Mouse (Mus musculus) hindbrain, embryonic 11.5 days (tissue): ENCODE measurements around the gene Lrp10. TPM values are rescaled to one million over a fixed set of nuclear protein-coding genes. Genes with fewer than 3 reads are reported as not detected.

Experiments used
- ATAC-seq: fragments of 200-750 bp; cut with Nextera tagmentation; 2 replicates; pipeline ENCODE4 v1.8.0; 2017; ENCODE audit warnings: mild to moderate bottlenecking, moderate TSS enrichment, moderate library complexity; ENCODE audit not compliant: low FRiP score
- DNase-seq: peaks from one replicate; pipeline ENCODE4 v3.0.0-alpha.2; 2015; ENCODE audit warnings: low spot score
- H3K27ac ChIP-seq: fragments of 300-500 bp; sonication (generic); 2 replicates; pipeline ENCODE4 v1.5.1; 2014; ENCODE audit warnings: mild to moderate bottlenecking, low read depth, low read length
- H3K27me3 ChIP-seq: fragments of 300-500 bp; sonication (generic); 2 replicates; pipeline ENCODE4 v1.6.1; 2014; ENCODE audit warnings: mild to moderate bottlenecking, low read length, moderate library complexity, mixed read lengths; ENCODE audit not compliant: control insufficient read depth, insufficient read depth
- H3K36me3 ChIP-seq: fragments of 300-500 bp; sonication (generic); 2 replicates; pipeline ENCODE4 v1.6.1; 2014; ENCODE audit warnings: mild to moderate bottlenecking, low read length, moderate library complexity, mixed read lengths; ENCODE audit not compliant: control insufficient read depth, insufficient read depth
- H3K4me1 ChIP-seq: fragments of 300-500 bp; sonication (generic); replicated peaks from 2 replicates; pipeline ENCODE4 v1.6.1; 2014; ENCODE audit warnings: low read length, mixed read lengths; ENCODE audit not compliant: control insufficient read depth, insufficient read depth
- H3K4me2 ChIP-seq: fragments of 300-500 bp; sonication (generic); replicated peaks from 2 replicates; pipeline ENCODE4 v1.6.1; 2014; ENCODE audit warnings: mild to moderate bottlenecking, low read depth, low read length
- H3K4me3 ChIP-seq: fragments of 300-500 bp; sonication (generic); 2 replicates; pipeline ENCODE4 v1.5.1; 2014; ENCODE audit warnings: low read depth, low read length
- H3K9ac ChIP-seq: fragments of 300-500 bp; sonication (generic); 2 replicates; pipeline ENCODE4 v1.6.1; 2014; ENCODE audit warnings: low read depth, low read length
- H3K9me3 ChIP-seq: fragments of 300-500 bp; sonication (generic); 2 replicates; pipeline ENCODE4 v1.6.1; 2016; ENCODE audit warnings: low read length; ENCODE audit not compliant: control insufficient read depth
- WGBS: fragments of 180-500 bp; shearing (Covaris S2); extraction: QIAGEN DNeasy Blood & Tissue Kit; methylation state at CpG from one replicate; pipeline ENCODE4 v1.1.7; 2014; 5-methylcytosine and 5-hydroxymethylcytosine counted together
- polyA plus RNA-seq: library from polyadenylated mRNA; unstranded; fragments of >200 nt; fragmentation: Nextera tagmentation; extraction: Ambion mirVana; gene quantifications from 2 replicates; pipeline ENCODE4 v1.2.1, GENCODE M21; 2014

The Lrp10 gene
- polyA plus RNA-seq, 1 experiment from 2014 or later = 19.9 TPM

DNA sequence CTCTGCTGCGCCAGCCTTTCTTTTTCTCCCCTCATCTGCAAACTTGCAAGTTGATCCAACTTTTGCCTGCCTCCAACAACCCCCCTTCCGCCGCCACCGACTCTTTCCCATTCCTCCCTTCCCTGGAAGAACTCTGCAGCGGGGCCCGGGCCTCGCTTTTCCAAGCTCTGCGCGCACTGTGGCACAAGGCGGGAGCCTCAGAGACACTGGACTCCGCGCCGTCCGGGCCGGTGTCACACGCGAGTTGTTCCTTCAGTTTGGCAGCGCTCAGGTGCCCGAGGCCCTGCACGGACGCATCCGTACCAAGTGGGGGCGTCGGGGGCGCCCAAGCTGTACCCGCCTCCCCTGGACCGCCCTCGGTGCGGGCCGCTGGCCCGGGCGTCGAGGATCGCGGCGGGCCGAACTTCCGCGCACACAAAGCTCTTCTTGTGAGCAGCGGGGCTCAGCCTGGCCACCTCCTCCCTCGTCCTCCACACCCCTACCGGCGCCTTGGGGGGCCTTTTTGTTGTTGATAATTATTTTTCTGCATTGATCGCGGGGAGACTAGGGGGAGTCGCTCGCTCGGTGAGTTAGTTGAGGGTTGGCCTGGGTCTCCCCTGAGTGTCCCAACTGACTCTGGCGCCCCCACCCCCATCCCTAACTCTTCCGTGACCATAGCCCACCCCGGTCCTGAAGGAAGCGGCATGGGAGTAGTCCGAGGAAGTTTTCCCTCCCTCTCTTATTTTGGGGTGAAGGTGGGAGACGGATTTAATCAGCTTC, 31.7 kb upstream of the Lrp10 start:
- Histone ChIP-seq H3K36me3 (no peaks in the 10 kb centered on the region; the same call in 1 of the 2 replicates), H3K9ac (peak overlapping the region; percentile 93), H3K27me3 (no peaks in the 10 kb centered on the region), H3K4me2 (peak overlapping the region; percentile 74), H3K4me3 (peak overlapping the region; percentile 65), H3K4me1 (peaks cover 10% of the 10 kb centered on the region; the same call in 1 of the 2 replicates), H3K9me3 (no peaks in the 10 kb centered on the region), H3K27ac (peak overlapping the region; percentile 86)
- ATAC-seq = peak; percentile 33
- peak; percentile 70 for DNase-seq
- WGBS = 3% methylated on average over 53 of the region's 54 CpGs

GRCm38 (mm10) chr14:54432837-54433830, 30.8 kb upstream of the Lrp10 start:
- Histone ChIP-seq H3K36me3 (no peaks in the 10 kb centered on the region; the same call in 1 of the 2 replicates), H3K4me1 (peaks cover 10% of the 10 kb centered on the region; the same call in 1 of the 2 replicates), H3K4me2 (peak overlapping the region; percentile 74), H3K4me3 (peak overlapping the region; percentile 65), H3K27me3 (no peaks in the 10 kb centered on the region), H3K9ac (peak overlapping the region; percentile 93), H3K27ac (peak overlapping the region; percentile 86; the same call in 1 of the 2 replicates), H3K9me3 (no peaks in the 10 kb centered on the region)
- peak; percentile 39 for DNase-seq
- ATAC-seq = peak; percentile 29; the same call in 1 of the 2 replicates
- WGBS = 43% methylated on average over 17 of the region's 17 CpGs

DNA sequence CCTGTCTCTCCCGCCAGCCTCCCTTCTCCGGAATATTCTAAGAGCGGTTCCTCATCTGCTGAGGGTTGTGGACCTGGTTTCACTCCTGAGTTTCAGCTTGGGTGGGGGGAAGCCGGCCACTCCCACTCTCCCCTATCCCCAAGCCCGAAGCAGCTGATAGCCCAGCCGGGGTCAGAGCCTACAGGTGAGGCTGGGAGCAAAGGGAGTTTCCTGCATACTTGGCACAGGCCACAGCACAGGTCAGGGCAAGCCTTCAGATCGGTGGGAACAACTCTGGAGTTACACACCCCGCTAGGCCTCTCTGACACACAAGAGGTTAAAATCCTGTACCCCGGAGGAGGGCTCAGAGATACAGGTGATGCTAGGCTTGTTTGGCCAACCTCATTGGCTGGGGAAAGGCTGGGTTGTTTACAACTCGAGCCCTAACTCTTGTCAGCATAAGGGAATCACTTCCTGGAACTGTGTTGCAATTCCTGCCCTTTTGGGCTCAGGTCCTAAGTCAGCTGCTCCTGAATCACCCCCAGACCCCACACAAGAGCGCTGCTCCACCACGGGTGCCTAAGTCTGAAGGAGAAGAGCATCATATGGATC, 29.9 kb upstream of the Lrp10 start:
- H3K4me3 ChIP-seq = peak overlapping the region; percentile 65

GRCm38 (mm10) chr14:54435194-54435918, 28.6 kb upstream of the Lrp10 start:
- no peak overlapping the region for H3K4me2 ChIP-seq
- no peak for DNase-seq
- H3K27ac ChIP-seq = no peak overlapping the region
- H3K36me3 ChIP-seq = no peaks in the 10 kb centered on the region; the same call in 1 of the 2 replicates
- peaks cover 8% of the 10 kb centered on the region; the same call in 1 of the 2 replicates for H3K4me1 ChIP-seq
- no peaks in the 10 kb centered on the region for H3K27me3 ChIP-seq
- H3K4me3 ChIP-seq = no peak overlapping the region
- H3K9ac ChIP-seq = no peak overlapping the region
- WGBS = 92% methylated on average over 11 of the region's 11 CpGs
- H3K9me3 ChIP-seq = no peaks in the 10 kb centered on the region
- no peak for ATAC-seq

More for the DNA sequence above, 29.9 kb upstream of the Lrp10 start:
- H3K4me2 ChIP-seq = peak overlapping the region; percentile 74; the same call in 1 of the 2 replicates
- H3K4me1 ChIP-seq = peaks cover 10% of the 10 kb centered on the region; the same call in 1 of the 2 replicates
- 69% methylated on average over 12 of the region's 12 CpGs for WGBS
- H3K9me3 ChIP-seq = no peaks in the 10 kb centered on the region
- no peak overlapping the region for H3K27ac ChIP-seq
- H3K9ac ChIP-seq = no peak overlapping the region
- no peaks in the 10 kb centered on the region for H3K27me3 ChIP-seq
- H3K36me3 ChIP-seq = no peaks in the 10 kb centered on the region; the same call in 1 of the 2 replicates
- no peak for DNase-seq
- no peak for ATAC-seq

- Histone ChIP-seq H3K4me1 (no peaks in the 10 kb centered on the region), H3K27me3 (no peaks in the 10 kb centered on the region), H3K4me2 (no peak overlapping the region), H3K27ac (no peak overlapping the region), H3K36me3 (no peaks in the 10 kb centered on the region; the same call in 1 of the 2 replicates), H3K9ac (no peak overlapping the region), H3K4me3 (no peak overlapping the region), H3K9me3 (no peaks in the 10 kb centered on the region)
- WGBS = 84% methylated on average over 12 of the region's 12 CpGs
- DNase-seq (no peak), ATAC-seq (no peak)
These were observed 24.8 kb upstream of the Lrp10 start for GRCm38 (mm10) chr14:54439155-54439554.

DNA sequence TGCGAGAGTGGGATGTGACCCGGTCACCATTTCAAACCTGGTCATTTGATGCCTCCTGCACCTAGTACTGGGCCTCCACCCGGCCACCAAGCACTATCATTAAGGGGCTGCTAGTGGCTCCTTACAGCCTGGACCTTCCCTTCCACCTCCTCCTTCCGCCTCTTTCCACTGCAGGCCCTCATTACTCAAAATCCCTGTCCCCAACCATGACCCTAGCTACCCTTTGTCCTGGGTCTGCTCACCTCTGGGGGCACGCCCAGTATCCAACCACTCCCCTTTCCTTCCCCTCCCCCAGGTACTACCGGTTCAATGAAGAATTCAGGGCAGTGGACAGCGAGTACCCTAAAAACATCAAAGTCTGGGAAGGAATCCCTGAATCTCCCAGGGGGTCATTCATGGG, 24.3 kb upstream of the Lrp10 start:
- WGBS = 75% methylated on average over 7 of the region's 7 CpGs
- DNase-seq = no peak
- H3K4me1 ChIP-seq = no peaks in the 10 kb centered on the region

GRCm38 (mm10) chr14:54440538-54440937, 23.4 kb upstream of the Lrp10 start:
- no peaks in the 10 kb centered on the region for H3K27me3 ChIP-seq
- H3K4me1 ChIP-seq = no peaks in the 10 kb centered on the region
- H3K36me3 ChIP-seq = no peaks in the 10 kb centered on the region; the same call in 1 of the 2 replicates
- no peak overlapping the region for H3K4me2 ChIP-seq
- H3K27ac ChIP-seq = no peak overlapping the region
- H3K4me3 ChIP-seq = no peak overlapping the region
- ATAC-seq (no peak), DNase-seq (no peak)
- H3K9ac ChIP-seq = no peak overlapping the region
- H3K9me3 ChIP-seq = no peaks in the 10 kb centered on the region
- 89% methylated on average over 12 of the region's 14 CpGs for WGBS

More for the DNA sequence above, 24.3 kb upstream of the Lrp10 start:
- Histone ChIP-seq H3K4me3 (no peak overlapping the region), H3K27ac (no peak overlapping the region), H3K27me3 (no peaks in the 10 kb centered on the region), H3K9ac (no peak overlapping the region), H3K4me2 (no peak overlapping the region), H3K36me3 (no peaks in the 10 kb centered on the region; the same call in 1 of the 2 replicates), H3K9me3 (no peaks in the 10 kb centered on the region)
- ATAC-seq = no peak

GRCm38 (mm10) chr14:54441365-54441764, 22.6 kb upstream of the Lrp10 start:
- H3K4me2 ChIP-seq = no peak overlapping the region
- H3K4me1 ChIP-seq = no peaks in the 10 kb centered on the region
- no peaks in the 10 kb centered on the region for H3K27me3 ChIP-seq
- 78% methylated on average over 4 of the region's 4 CpGs for WGBS
- no peaks in the 10 kb centered on the region for H3K9me3 ChIP-seq
- DNase-seq (no peak), ATAC-seq (no peak)
- H3K4me3 ChIP-seq = no peak overlapping the region
- no peak overlapping the region for H3K27ac ChIP-seq
- no peaks in the 10 kb centered on the region for H3K36me3 ChIP-seq
- no peak overlapping the region for H3K9ac ChIP-seq
